Mouse (Mus musculus): ENCODE results near the gene Siglech. TPM values are rescaled to one million over a fixed set of nuclear protein-coding genes. Genes with fewer than 3 reads are reported as not detected.
A peak's percentile ranks its signal among the peaks of the same experiment; 100 is the strongest.

Gene Siglech
- 2.6 and 3.2 TPM in 2 replicates for polyA plus RNA-seq (2015; fragmentation: Nextera tagmentation; extraction: Ambion mirVana)

DNA sequence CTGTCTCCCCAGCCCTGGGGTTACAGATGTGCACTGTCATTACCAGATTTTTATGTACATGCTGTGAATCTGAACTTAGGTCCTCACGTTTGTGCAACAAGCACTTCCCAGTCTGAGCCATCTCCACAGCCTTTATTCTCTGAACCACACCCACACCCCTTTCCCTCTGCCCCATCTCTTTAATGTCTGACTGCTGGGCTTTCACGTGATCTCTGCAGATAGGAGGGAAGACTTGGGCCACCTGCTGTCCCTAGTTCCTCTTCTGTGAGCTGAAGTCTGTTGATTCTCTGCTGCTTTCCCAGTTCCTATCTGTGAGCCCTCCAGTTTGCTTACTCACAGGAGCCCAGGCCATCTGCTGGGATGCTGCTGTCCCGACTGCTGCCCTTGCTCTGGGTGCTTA lies at the start of gene Siglech:
Siglech (plus strand) TSS at position 253 of the 400 bp plus-strand sequence.
- Histone ChIP-seq H3K4me3 (no peak within 1 kb of the TSS), H3K4me1 (replicated peaks) (no peaks in the 10 kb centered on the region)
- 44% methylated on average over 3 of the region's 3 CpGs for WGBS

DNA sequence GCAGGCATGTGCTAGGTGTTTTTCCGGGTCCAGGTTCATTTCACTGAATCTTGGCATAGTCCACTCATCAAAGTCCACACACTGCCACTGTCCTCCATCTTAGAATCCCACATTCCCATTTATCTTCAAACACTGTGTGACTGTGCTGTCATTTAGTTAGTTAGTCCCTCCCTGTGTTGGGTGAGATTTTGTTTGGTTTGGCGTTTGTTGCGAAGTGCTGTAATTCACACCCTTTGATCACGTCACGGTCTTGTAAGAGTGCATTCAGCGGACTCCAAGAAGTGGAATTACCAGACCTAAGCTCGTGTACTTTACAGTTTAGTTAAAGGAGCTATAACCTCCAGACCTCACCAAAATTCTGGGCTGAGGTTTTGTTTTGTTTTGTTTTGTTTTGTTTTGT lies 45.3 kb upstream of the Siglech start:
- Histone ChIP-seq H3K27me3 (no peaks in the 10 kb centered on the region), H3K9ac (no peak overlapping the region), H3K27ac (no peak overlapping the region), H3K36me3 (no peaks in the 10 kb centered on the region), H3K4me1 (replicated peaks) (no peaks in the 10 kb centered on the region), H3K4me2 (no peak overlapping the region), H3K4me3 (no peak overlapping the region), H3K9me3 (no peaks in the 10 kb centered on the region)
- 78% methylated on average over 7 of the region's 7 CpGs for WGBS
- ATAC-seq (ENCODE audit: low FRiP score), result no peak

More for the DNA sequence above, at the start of gene Siglech:
- Histone ChIP-seq H3K9ac (no peak within 1 kb of the TSS), H3K27me3 (no peaks in the 10 kb centered on the region), H3K27ac (no peak within 1 kb of the TSS), H3K9me3 (no peaks in the 10 kb centered on the region), H3K36me3 (no peaks in the 10 kb centered on the region), H3K4me2 (no peak within 1 kb of the TSS)
- no peak for ATAC-seq (ENCODE audit: low FRiP score)

DNA sequence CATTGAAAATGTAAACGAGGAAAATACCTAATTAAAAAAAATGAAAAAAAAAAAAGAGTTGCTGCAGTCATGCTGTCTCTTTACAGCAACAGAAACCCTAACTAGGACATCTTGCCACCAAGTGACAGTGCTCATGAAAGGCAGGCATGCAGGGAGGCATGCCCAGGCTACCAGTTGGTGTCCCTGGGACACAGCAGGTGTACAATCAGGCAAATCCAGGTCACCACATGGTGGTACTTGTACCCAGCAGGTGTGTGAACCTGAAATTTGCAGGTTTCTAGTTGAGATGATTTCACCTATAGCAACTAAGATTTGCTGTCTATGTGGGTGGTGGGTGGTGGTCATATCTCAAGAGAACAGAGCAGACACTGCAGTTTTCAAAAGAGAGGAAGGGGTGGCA lies 39.1 kb upstream of the Siglech start:
- Histone ChIP-seq H3K4me2 (no peak overlapping the region), H3K27ac (no peak overlapping the region), H3K4me3 (no peak overlapping the region), H3K36me3 (no peaks in the 10 kb centered on the region), H3K4me1 (replicated peaks) (no peaks in the 10 kb centered on the region), H3K9ac (no peak overlapping the region), H3K27me3 (no peaks in the 10 kb centered on the region), H3K9me3 (0 out of 2 replicates have a peak, but pooled peaks cover 3% of the 10 kb centered on the region)
- no peak for ATAC-seq (ENCODE audit: low FRiP score)
- 63% methylated on average over 1 of the region's 1 CpGs for WGBS

DNA sequence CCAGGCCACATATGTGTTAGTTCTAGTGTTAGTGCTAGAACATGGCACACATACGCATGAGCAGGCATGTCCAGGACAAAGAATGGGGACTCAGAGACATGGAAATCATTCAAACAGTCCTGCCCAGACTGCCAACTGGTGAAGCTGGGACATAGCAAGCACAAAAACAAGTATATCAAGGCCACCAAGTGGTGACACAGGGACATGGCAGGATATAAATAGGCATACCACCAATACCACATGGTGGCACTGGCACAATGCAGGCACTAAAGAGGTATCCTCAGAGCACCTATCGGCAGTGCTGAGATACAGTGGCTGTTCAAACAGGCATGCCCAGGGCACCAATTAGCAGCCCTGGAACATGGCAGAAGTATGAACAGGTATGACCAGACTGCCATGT lies 33.5 kb upstream of the Siglech start:
- 88% methylated on average over 2 of the region's 2 CpGs for WGBS
- no peaks in the 10 kb centered on the region for H3K4me1 ChIP-seq (replicated peaks)
- H3K9ac ChIP-seq, result no peak overlapping the region
- no peak overlapping the region for H3K4me3 ChIP-seq
- H3K27ac ChIP-seq, result no peak overlapping the region
- H3K27me3 ChIP-seq, result no peaks in the 10 kb centered on the region
- no peak overlapping the region for H3K4me2 ChIP-seq
- ATAC-seq (ENCODE audit: low FRiP score), result no peak
- 0 out of 2 replicates have a peak, but pooled peaks cover 3% of the 10 kb centered on the region for H3K9me3 ChIP-seq
- no peaks in the 10 kb centered on the region for H3K36me3 ChIP-seq

DNA sequence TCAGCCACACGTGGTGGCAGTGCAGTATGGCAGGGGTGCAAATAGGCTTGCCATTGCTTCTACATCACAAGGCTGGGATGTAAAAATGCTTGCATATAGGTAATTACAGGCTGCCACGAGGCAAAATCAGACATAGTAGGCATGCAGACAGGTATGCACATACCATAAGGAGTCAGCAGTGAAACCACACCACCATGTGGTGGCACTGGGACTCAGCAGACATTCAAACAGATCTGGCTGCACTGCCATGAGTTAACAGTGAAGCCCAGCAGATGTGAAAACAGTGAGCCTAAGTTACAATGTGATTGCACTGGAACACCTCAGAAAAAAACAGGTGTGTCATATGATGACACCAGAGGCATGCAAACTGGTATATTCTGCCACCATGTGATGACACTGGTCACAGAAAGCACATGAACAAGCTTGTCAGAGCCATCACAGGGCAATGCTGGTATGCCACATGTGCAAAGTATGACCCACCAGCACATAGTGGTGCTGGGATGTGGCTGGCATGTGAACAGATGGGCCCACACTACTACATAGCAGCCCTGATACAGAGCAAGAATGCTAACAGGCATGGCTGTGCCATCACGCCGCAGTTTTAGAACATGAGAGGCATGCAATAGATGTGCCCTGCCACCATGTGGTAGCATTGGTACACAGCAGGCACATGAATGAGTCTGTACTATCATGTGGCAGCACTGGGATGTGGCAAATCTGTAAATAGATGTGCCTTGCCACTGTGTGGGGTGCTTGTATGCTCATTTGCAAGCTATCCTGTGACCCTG lies 30.7 kb upstream of the Siglech start:
- no peak overlapping the region for H3K27ac ChIP-seq
- no peaks in the 10 kb centered on the region for H3K36me3 ChIP-seq
- H3K9ac ChIP-seq, result no peak overlapping the region
- WGBS, result 54% methylated on average over 4 of the region's 4 CpGs
- no peaks in the 10 kb centered on the region for H3K9me3 ChIP-seq
- H3K27me3 ChIP-seq, result no peaks in the 10 kb centered on the region
- no peak overlapping the region for H3K4me3 ChIP-seq
- no peaks in the 10 kb centered on the region for H3K4me1 ChIP-seq (replicated peaks)
- H3K4me2 ChIP-seq, result no peak overlapping the region
- peak; percentile 72 for ATAC-seq (ENCODE audit: low FRiP score)

DNA sequence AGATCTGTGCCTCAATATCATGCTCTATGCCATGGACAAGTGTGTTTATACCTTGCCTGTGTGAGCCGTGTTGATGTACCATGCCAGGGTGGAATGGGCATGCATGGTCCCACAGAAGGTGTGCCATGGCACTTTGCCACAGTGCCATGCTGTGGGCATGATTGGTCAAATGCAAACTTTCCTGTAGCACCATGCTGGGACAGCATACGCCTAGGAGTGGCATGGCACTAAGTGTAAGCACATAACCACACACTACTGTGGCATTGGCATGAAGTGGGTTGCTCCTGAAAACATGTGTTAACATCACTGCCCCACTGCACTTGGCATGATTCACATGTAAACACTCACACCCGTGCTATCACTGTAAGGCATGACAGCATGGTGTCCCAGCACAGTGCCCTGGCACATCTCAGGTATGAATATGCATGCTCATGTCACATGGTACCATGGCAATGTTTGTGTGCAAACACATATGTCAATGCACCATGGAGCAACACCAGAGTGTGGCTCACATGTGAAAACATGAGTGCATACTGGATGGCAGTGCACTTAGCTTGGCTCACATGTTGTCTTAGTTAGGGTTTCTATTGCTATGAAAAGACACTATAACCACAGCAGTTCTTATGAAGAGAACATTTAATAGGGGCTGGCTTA lies 24.2 kb upstream of the Siglech start:
- Histone ChIP-seq H3K36me3 (no peaks in the 10 kb centered on the region), H3K27me3 (no peaks in the 10 kb centered on the region), H3K9me3 (0 out of 2 replicates have a peak, but pooled peaks cover 2% of the 10 kb centered on the region), H3K4me3 (no peak overlapping the region), H3K9ac (no peak overlapping the region), H3K4me1 (replicated peaks) (peaks cover 3% of the 10 kb centered on the region; the same call in 1 of the 2 replicates), H3K27ac (no peak overlapping the region), H3K4me2 (no peak overlapping the region)
- WGBS, result 81% methylated on average over 3 of the region's 3 CpGs
- peak; percentile 36; the same call in 1 of the 2 replicates for ATAC-seq (ENCODE audit: low FRiP score)

DNA sequence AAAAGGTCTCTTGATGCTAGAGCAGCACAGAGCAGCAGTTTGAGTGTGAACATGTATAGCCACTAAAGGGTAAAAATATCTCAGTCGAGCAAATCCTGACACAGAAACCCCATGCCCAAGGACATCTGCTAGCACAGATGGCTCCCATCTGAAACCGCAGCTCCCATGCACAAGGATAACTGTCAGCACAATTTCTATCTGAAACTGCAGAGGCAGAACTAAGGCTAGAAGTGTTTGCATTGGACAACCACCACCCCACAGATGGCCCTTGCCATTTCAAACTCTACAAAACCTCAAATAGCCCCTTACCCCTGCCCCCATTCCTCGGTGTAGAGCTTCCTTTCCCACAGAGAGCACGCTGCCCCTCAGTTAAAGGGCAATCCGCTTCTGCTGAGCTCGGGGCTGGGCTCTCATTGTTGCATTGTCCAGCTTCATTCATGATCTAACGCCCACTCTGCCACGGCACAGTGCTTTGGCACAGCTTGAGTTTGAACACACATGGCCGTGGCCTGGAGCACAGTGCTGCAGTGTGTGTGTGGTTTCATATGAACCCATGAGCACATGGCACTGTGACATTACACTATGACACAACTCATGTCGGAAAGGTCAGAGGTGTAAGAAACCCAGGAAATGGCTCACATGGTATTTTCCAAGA lies 23.3 kb upstream of the Siglech start:
- Histone ChIP-seq H3K27ac (no peak overlapping the region), H3K27me3 (no peaks in the 10 kb centered on the region), H3K4me1 (replicated peaks) (peaks cover 3% of the 10 kb centered on the region; the same call in 1 of the 2 replicates), H3K36me3 (no peaks in the 10 kb centered on the region), H3K4me2 (no peak overlapping the region), H3K9me3 (0 out of 2 replicates have a peak, but pooled peaks cover 2% of the 10 kb centered on the region), H3K4me3 (no peak overlapping the region), H3K9ac (no peak overlapping the region)
- WGBS, result 31% methylated on average over 10 of the region's 10 CpGs
- ATAC-seq (ENCODE audit: low FRiP score), result peak; percentile 65; the same call in 1 of the 2 replicates

DNA sequence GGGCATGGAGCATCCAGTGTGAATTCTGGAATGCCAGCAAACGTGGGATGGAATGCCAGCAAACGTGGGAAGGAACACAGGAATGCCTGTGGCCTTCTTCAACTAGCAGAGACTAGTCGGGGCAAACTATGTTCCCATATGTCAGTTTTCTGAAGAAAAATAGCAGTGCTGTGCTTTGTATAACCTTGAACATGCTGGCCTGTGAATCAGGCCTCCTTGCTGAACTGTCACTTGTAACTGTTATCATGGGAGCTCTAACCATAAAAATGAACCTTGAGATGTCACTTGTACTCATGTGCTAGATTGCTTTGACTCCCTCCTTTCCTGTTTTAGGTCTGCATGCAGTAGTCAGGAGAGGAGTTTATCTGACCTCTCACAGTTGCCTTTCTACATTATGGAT lies 17.1 kb upstream of the Siglech start:
- H3K27ac ChIP-seq, result no peak overlapping the region
- H3K9ac ChIP-seq, result no peak overlapping the region
- H3K4me2 ChIP-seq, result no peak overlapping the region
- no peak for ATAC-seq (ENCODE audit: low FRiP score)
- H3K9me3 ChIP-seq, result 0 out of 2 replicates have a peak, but pooled peaks cover 2% of the 10 kb centered on the region
- H3K4me1 ChIP-seq (replicated peaks), result no peaks in the 10 kb centered on the region
- no peak overlapping the region for H3K4me3 ChIP-seq
- no peaks in the 10 kb centered on the region for H3K27me3 ChIP-seq
- WGBS, result 80% methylated on average over 3 of the region's 3 CpGs
- no peaks in the 10 kb centered on the region for H3K36me3 ChIP-seq

DNA sequence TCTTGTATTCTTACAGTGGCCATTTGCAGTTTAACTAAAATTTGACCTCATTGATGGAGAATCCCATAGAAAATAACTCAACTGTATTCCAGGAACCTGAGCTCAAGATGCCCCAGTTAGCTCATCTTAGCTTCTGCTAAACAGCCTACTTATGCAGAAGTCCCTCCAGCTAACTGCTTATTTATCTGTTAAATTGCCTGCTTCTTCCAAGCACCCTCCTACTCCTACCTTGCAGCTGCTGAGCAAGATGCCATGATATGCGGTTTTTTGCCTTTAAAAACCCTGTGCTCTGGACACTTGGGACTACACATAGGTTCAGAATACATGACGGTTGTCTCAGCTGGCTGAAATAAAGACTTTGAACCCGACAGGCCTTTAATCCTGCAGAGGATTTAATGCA lies 8.6 kb upstream of the Siglech start:
- no peak for ATAC-seq (ENCODE audit: low FRiP score)

DNA sequence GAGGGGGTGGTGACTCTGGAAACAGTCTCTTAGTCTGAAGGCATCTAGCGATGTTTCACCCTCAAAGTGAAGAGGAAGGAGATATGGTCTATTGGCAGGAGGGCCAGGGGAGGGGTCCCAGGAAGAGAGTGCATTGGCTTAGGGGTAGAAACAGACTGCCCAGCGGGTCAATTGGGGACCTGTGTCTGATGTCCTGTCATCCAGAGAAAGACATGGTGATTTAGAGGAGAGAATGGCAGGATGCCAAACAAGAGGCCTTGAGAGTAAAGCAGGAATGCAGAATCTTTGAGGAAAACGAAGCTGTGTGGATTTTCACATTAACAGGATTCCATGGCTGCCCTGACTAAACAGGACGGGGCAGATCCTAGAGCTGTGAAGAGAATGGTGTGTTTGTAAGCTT lies 12.0 kb downstream of the Siglech start:
- Histone ChIP-seq H3K27ac (no peak overlapping the region), H3K4me2 (no peak overlapping the region), H3K4me1 (replicated peaks) (no peaks in the 10 kb centered on the region), H3K9me3 (no peaks in the 10 kb centered on the region), H3K4me3 (no peak overlapping the region), H3K9ac (no peak overlapping the region), H3K36me3 (no peaks in the 10 kb centered on the region), H3K27me3 (no peaks in the 10 kb centered on the region)
- 60% methylated on average over 4 of the region's 4 CpGs for WGBS
- ATAC-seq (ENCODE audit: low FRiP score), result no peak

More for the DNA sequence above, 8.6 kb upstream of the Siglech start:
- 67% methylated on average over 3 of the region's 3 CpGs for WGBS
- Histone ChIP-seq H3K4me2 (no peak overlapping the region), H3K36me3 (no peaks in the 10 kb centered on the region), H3K4me1 (replicated peaks) (no peaks in the 10 kb centered on the region), H3K27ac (no peak overlapping the region), H3K4me3 (no peak overlapping the region), H3K27me3 (no peaks in the 10 kb centered on the region), H3K9ac (no peak overlapping the region), H3K9me3 (no peaks in the 10 kb centered on the region)

DNA sequence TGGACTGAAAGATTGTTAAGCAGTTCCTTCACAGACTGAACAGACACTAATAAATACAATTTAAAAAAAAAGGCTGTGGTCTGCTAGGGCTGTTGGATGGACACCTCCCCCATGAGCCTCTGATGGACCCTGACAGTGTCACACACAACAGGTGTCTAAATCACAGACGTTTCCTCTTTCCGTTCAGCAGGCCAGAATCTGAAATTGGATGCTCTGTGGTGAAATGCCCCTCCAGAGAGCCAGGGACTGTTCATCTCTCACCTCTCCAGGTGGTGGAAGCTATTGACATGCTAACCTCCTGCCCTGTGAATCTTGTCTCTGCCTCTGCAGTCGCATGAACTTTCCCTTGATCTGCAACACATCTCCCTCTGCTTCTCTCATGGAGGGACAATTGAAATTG lies 14.5 kb downstream of the Siglech start:
- H3K9me3 ChIP-seq, result no peaks in the 10 kb centered on the region
- no peak overlapping the region for H3K4me2 ChIP-seq
- H3K4me1 ChIP-seq (replicated peaks), result no peaks in the 10 kb centered on the region
- no peak overlapping the region for H3K9ac ChIP-seq
- no peaks in the 10 kb centered on the region for H3K27me3 ChIP-seq
- WGBS, result 68% methylated on average over 3 of the region's 3 CpGs
- ATAC-seq (ENCODE audit: low FRiP score), result no peak
- no peak overlapping the region for H3K27ac ChIP-seq
- no peak overlapping the region for H3K4me3 ChIP-seq
- H3K36me3 ChIP-seq, result no peaks in the 10 kb centered on the region

DNA sequence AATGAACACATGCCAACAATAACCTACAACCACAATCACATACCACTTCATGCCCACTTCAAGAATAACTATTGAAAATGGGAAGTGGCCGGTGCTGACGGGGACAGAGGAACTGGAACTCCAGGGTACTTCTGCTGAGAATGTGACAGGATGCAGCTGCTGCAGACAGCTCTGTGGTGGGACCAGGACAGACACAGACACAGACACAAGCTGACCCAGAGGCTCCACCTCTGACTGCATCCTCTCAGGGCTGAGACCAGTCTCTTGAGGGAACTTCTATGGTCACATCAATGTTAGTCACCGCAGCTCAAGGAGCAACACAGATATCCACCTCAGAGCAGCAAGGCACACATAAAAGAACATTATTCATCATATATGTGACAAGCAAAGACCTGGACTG lies 16.6 kb downstream of the Siglech start:
- Histone ChIP-seq H3K4me3 (no peak overlapping the region), H3K27me3 (no peaks in the 10 kb centered on the region), H3K27ac (no peak overlapping the region), H3K9ac (no peak overlapping the region), H3K4me1 (replicated peaks) (no peaks in the 10 kb centered on the region), H3K9me3 (no peaks in the 10 kb centered on the region), H3K36me3 (no peaks in the 10 kb centered on the region), H3K4me2 (no peak overlapping the region)
- 89% methylated on average over 3 of the region's 3 CpGs for WGBS
- no peak for ATAC-seq (ENCODE audit: low FRiP score)

All from hindbrain, embryonic 13.5 days (tissue).